Mouse (Mus musculus) limb, embryonic 13.5 days (tissue): ENCODE results near the gene Arhgap22. TPM values are rescaled to one million over a fixed set of nuclear protein-coding genes. Genes with fewer than 3 reads are reported as not detected.

Source experiments
- ATAC-seq: fragments of 200-750 bp; cut with Nextera tagmentation; 2 replicates; pipeline ENCODE4 v1.8.0; 2017; ENCODE audit warnings: low read depth, moderate number of reproducible peaks, moderate TSS enrichment; ENCODE audit not compliant: low FRiP score
- H3K27ac ChIP-seq: fragments of 300-500 bp; sonication (generic); 2 replicates; pipeline ENCODE4 v1.5.1; 2015; ENCODE audit warnings: inconsistent platforms, mild to moderate bottlenecking, moderate library complexity
- H3K27me3 ChIP-seq: fragments of 300-500 bp; sonication (generic); 2 replicates; pipeline ENCODE4 v1.6.1; 2015; ENCODE audit warnings: mild to moderate bottlenecking, inconsistent platforms
- H3K36me3 ChIP-seq: fragments of 300-500 bp; sonication (generic); 2 replicates; pipeline ENCODE4 v1.6.1; 2015; ENCODE audit warnings: inconsistent platforms, mild to moderate bottlenecking, moderate library complexity
- H3K4me1 ChIP-seq: fragments of 300-500 bp; sonication (generic); 2 replicates; pipeline ENCODE4 v1.6.1; 2015; ENCODE audit warnings: inconsistent platforms
- H3K4me2 ChIP-seq: fragments of 300-500 bp; sonication (generic); replicated peaks from 2 replicates; pipeline ENCODE4 v1.6.1; 2015; ENCODE audit warnings: inconsistent platforms, mild to moderate bottlenecking, moderate library complexity
- H3K4me3 ChIP-seq: fragments of 300-500 bp; sonication (generic); 2 replicates; pipeline ENCODE4 v1.5.1; 2015; ENCODE audit warnings: moderate library complexity, mild to moderate bottlenecking, inconsistent platforms
- H3K9ac ChIP-seq: fragments of 300-500 bp; sonication (generic); 2 replicates; pipeline ENCODE4 v1.6.1; 2015; ENCODE audit warnings: mild to moderate bottlenecking, inconsistent platforms
- H3K9me3 ChIP-seq: fragments of 300-500 bp; sonication (generic); 2 replicates; pipeline ENCODE4 v1.6.1; 2016; ENCODE audit warnings: inconsistent platforms
- WGBS: fragments of 180-500 bp; shearing (Covaris S2); methylation state at CpG from one replicate; pipeline ENCODE4 v1.1.7; 2015; 5-methylcytosine and 5-hydroxymethylcytosine counted together
- polyA plus RNA-seq: library from polyadenylated mRNA; unstranded; fragments of >200 nt; fragmentation: Nextera tagmentation; extraction: Ambion mirVana; gene quantifications from 2 replicates; pipeline ENCODE4 v1.2.1, GENCODE M21; 2015

Arhgap22 gene
- polyA plus RNA-seq, 1 experiment from 2014 or later = 7.7 TPM

- Histone ChIP-seq H3K27ac (no peak overlapping the region), H3K4me1 (no peaks in the 10 kb centered on the region), H3K9me3 (no peaks in the 10 kb centered on the region), H3K27me3 (no peaks in the 10 kb centered on the region), H3K9ac (no peak overlapping the region), H3K36me3 (no peaks in the 10 kb centered on the region), H3K4me2 (no peak overlapping the region), H3K4me3 (no peak overlapping the region)
- no peak for ATAC-seq
- 59% methylated on average over 1 of the region's 1 CpGs for whole genome bisulfite sequencing
Observed at GRCm38 (mm10) chr14:33294488-33294887, 80.7 kb downstream of the Arhgap22 start.

GRCm38 (mm10) chr14:33296698-33297341, 83.0 kb downstream of the Arhgap22 start:
- ATAC-seq = no peak
- Histone ChIP-seq H3K9me3 (no peaks in the 10 kb centered on the region), H3K36me3 (no peaks in the 10 kb centered on the region), H3K9ac (no peak overlapping the region), H3K27me3 (no peaks in the 10 kb centered on the region), H3K27ac (no peak overlapping the region), H3K4me2 (no peak overlapping the region), H3K4me1 (no peaks in the 10 kb centered on the region), H3K4me3 (no peak overlapping the region)
- 73% methylated on average over 16 of the region's 16 CpGs for WGBS

GRCm38 (mm10) chr14:33300591-33300990, 86.8 kb downstream of the Arhgap22 start:
- H3K27me3 ChIP-seq = no peaks in the 10 kb centered on the region
- H3K9ac ChIP-seq = no peak overlapping the region
- no peak for ATAC-seq
- 63% methylated on average over 2 of the region's 2 CpGs for WGBS
- no peaks in the 10 kb centered on the region for H3K9me3 ChIP-seq
- H3K36me3 ChIP-seq = no peaks in the 10 kb centered on the region
- no peak overlapping the region for H3K4me3 ChIP-seq
- H3K4me2 ChIP-seq = no peak overlapping the region
- no peaks in the 10 kb centered on the region for H3K4me1 ChIP-seq
- H3K27ac ChIP-seq = no peak overlapping the region

GRCm38 (mm10) chr14:33303348-33303819, 89.6 kb downstream of the Arhgap22 start:
- WGBS = 25% methylated on average over 9 of the region's 9 CpGs
- H3K27ac ChIP-seq = no peak overlapping the region
- no peaks in the 10 kb centered on the region for H3K9me3 ChIP-seq
- no peaks in the 10 kb centered on the region for H3K4me1 ChIP-seq
- H3K27me3 ChIP-seq = no peaks in the 10 kb centered on the region; the same call in 1 of the 2 replicates
- no peak overlapping the region for H3K4me2 ChIP-seq
- no peak overlapping the region for H3K9ac ChIP-seq
- no peaks in the 10 kb centered on the region for H3K36me3 ChIP-seq
- ATAC-seq = peak; percentile 36
- no peak overlapping the region for H3K4me3 ChIP-seq

GRCm38 (mm10) chr14:33305645-33306281, 91.9 kb downstream of the Arhgap22 start:
- 77% methylated on average over 12 of the region's 12 CpGs for WGBS
- no peaks in the 10 kb centered on the region for H3K36me3 ChIP-seq
- H3K4me1 ChIP-seq = no peaks in the 10 kb centered on the region
- H3K27me3 ChIP-seq = peaks cover 5% of the 10 kb centered on the region; the same call in 1 of the 2 replicates
- ATAC-seq = no peak
- H3K4me3 ChIP-seq = no peak overlapping the region
- no peak overlapping the region for H3K9ac ChIP-seq
- no peak overlapping the region for H3K27ac ChIP-seq
- no peak overlapping the region for H3K4me2 ChIP-seq
- no peaks in the 10 kb centered on the region for H3K9me3 ChIP-seq

GRCm38 (mm10) chr14:33310719-33311118, 96.9 kb downstream of the Arhgap22 start:
- Histone ChIP-seq H3K9ac (no peak overlapping the region), H3K4me1 (peaks cover 5% of the 10 kb centered on the region; the same call in 1 of the 2 replicates), H3K4me3 (no peak overlapping the region), H3K4me2 (no peak overlapping the region), H3K9me3 (no peaks in the 10 kb centered on the region), H3K27me3 (peaks cover 18% of the 10 kb centered on the region; the same call in 1 of the 2 replicates), H3K27ac (no peak overlapping the region), H3K36me3 (no peaks in the 10 kb centered on the region)
- WGBS = 56% methylated on average over 4 of the region's 4 CpGs
- no peak for ATAC-seq

GRCm38 (mm10) chr14:33312309-33312708, 98.5 kb downstream of the Arhgap22 start:
- H3K4me2 ChIP-seq = no peak overlapping the region
- WGBS = 58% methylated on average over 4 of the region's 4 CpGs
- no peaks in the 10 kb centered on the region for H3K9me3 ChIP-seq
- peaks cover 5% of the 10 kb centered on the region; the same call in 1 of the 2 replicates for H3K4me1 ChIP-seq
- H3K27ac ChIP-seq = no peak overlapping the region
- no peak overlapping the region for H3K9ac ChIP-seq
- H3K4me3 ChIP-seq = no peak overlapping the region
- no peaks in the 10 kb centered on the region for H3K36me3 ChIP-seq
- H3K27me3 ChIP-seq = peaks cover 26% of the 10 kb centered on the region; the same call in 1 of the 2 replicates
- no peak for ATAC-seq

GRCm38 (mm10) chr14:33313624-33314023, 99.8 kb downstream of the Arhgap22 start:
- peak; percentile 69 for ATAC-seq
- Histone ChIP-seq H3K4me1 (peaks cover 12% of the 10 kb centered on the region; the same call in 1 of the 2 replicates), H3K4me2 (no peak overlapping the region), H3K27ac (no peak overlapping the region), H3K4me3 (no peak overlapping the region), H3K9ac (no peak overlapping the region), H3K36me3 (no peaks in the 10 kb centered on the region), H3K9me3 (no peaks in the 10 kb centered on the region), H3K27me3 (peaks cover 36% of the 10 kb centered on the region)
- 0% methylated on average over 4 of the region's 4 CpGs for WGBS

- no peak overlapping the region for H3K27ac ChIP-seq
- no peak overlapping the region for H3K4me3 ChIP-seq
- WGBS = 44% methylated on average over 7 of the region's 7 CpGs
- peaks cover 38% of the 10 kb centered on the region for H3K27me3 ChIP-seq
- H3K36me3 ChIP-seq = no peaks in the 10 kb centered on the region
- H3K4me2 ChIP-seq = no peak overlapping the region
- no peaks in the 10 kb centered on the region for H3K9me3 ChIP-seq
- no peak for ATAC-seq
- H3K9ac ChIP-seq = no peak overlapping the region
- H3K4me1 ChIP-seq = peaks cover 12% of the 10 kb centered on the region; the same call in 1 of the 2 replicates
Observed at GRCm38 (mm10) chr14:33314160-33314559, 100.3 kb downstream of the Arhgap22 start.

GRCm38 (mm10) chr14:33315111-33315510, 101.3 kb downstream of the Arhgap22 start:
- Histone ChIP-seq H3K9ac (no peak overlapping the region), H3K36me3 (no peaks in the 10 kb centered on the region), H3K4me3 (no peak overlapping the region), H3K4me2 (no peak overlapping the region), H3K27me3 (peaks cover 41% of the 10 kb centered on the region), H3K4me1 (peaks cover 12% of the 10 kb centered on the region; the same call in 1 of the 2 replicates), H3K27ac (no peak overlapping the region), H3K9me3 (no peaks in the 10 kb centered on the region)
- ATAC-seq = no peak
- 66% methylated on average over 5 of the region's 5 CpGs for WGBS

GRCm38 (mm10) chr14:33315771-33316170, 101.9 kb downstream of the Arhgap22 start:
- Histone ChIP-seq H3K4me1 (peaks cover 19% of the 10 kb centered on the region), H3K9me3 (no peaks in the 10 kb centered on the region), H3K9ac (no peak overlapping the region), H3K36me3 (no peaks in the 10 kb centered on the region), H3K27me3 (peaks cover 48% of the 10 kb centered on the region), H3K27ac (no peak overlapping the region), H3K4me3 (no peak overlapping the region), H3K4me2 (no peak overlapping the region)
- no peak for ATAC-seq
- WGBS = 44% methylated on average over 4 of the region's 4 CpGs

- Histone ChIP-seq H3K4me3 (no peak overlapping the region), H3K27me3 (peaks cover 55% of the 10 kb centered on the region), H3K27ac (no peak overlapping the region), H3K9me3 (no peaks in the 10 kb centered on the region), H3K4me2 (no peak overlapping the region), H3K4me1 (peaks cover 28% of the 10 kb centered on the region), H3K36me3 (no peaks in the 10 kb centered on the region), H3K9ac (no peak overlapping the region)
- 44% methylated on average over 6 of the region's 6 CpGs for WGBS
- no peak for ATAC-seq
Observed at GRCm38 (mm10) chr14:33317946-33318345, 104.1 kb downstream of the Arhgap22 start.
